Mouse (Mus musculus) myocyte (in vitro differentiated cells): ENCODE measurements around the gene Wdr48.

Experiments
- E2F4 ChIP-seq: IDR thresholded peaks from one replicate; pipeline ENCODE4 v1.6.1; 2011; ENCODE audit warnings: mild to moderate bottlenecking, control low read depth, moderate library complexity; ENCODE audit not compliant: insufficient read depth
- MAX ChIP-seq: IDR thresholded peaks from one replicate; pipeline ENCODE4 v1.6.1; 2011; ENCODE audit warnings: low read depth, mild to moderate bottlenecking, control low read depth
- MYOG ChIP-seq, 3 experiments: IDR thresholded peaks; one replicate each; pipeline ENCODE4 v1.6.1; 2011; ENCODE audit warnings: control low read depth in 2 of 3, low read depth in 2 of 3, mild to moderate bottlenecking in 2 of 3; ENCODE audit not compliant: insufficient read length in 2 of 3, control insufficient read depth in 1 of 3, insufficient read depth in 1 of 3
- POLR2A ChIP-seq: IDR thresholded peaks from one replicate; pipeline ENCODE4 v1.6.1; 2011; ENCODE audit warnings: low read depth, mild to moderate bottlenecking, control low read depth, moderate library complexity; ENCODE audit not compliant: insufficient read length
- POLR2AphosphoS2 ChIP-seq: IDR thresholded peaks from one replicate; pipeline ENCODE4 v1.6.1; 2011; ENCODE audit warnings: low read depth, control low read depth; ENCODE audit not compliant: insufficient read length
- REST ChIP-seq: IDR thresholded peaks from one replicate; pipeline ENCODE4 v1.6.1; 2011; ENCODE audit warnings: mild to moderate bottlenecking, control low read depth, moderate library complexity; ENCODE audit not compliant: insufficient read depth, insufficient read length
- SRF ChIP-seq: IDR thresholded peaks from one replicate; pipeline ENCODE4 v1.6.1; 2011; ENCODE audit warnings: low read depth; ENCODE audit not compliant: control insufficient read depth, insufficient read length
- TCF12 ChIP-seq: IDR thresholded peaks from one replicate; pipeline ENCODE4 v1.6.1; 2011; ENCODE audit warnings: mild to moderate bottlenecking, control low read depth; ENCODE audit not compliant: poor library complexity, insufficient read depth, severe bottlenecking
- TCF3 ChIP-seq: IDR thresholded peaks from one replicate; pipeline ENCODE4 v1.6.1; 2011; ENCODE audit warnings: low read depth, control low read depth; ENCODE audit not compliant: insufficient read length
- USF1 ChIP-seq: IDR thresholded peaks from one replicate; pipeline ENCODE4 v1.6.1; 2011; ENCODE audit warnings: low read depth, mild to moderate bottlenecking, control low read depth, moderate library complexity

GRCm38 (mm10) chr9:119964206-119964605 is 69.5 kb downstream of the Wdr48 start:
- TF ChIP-seq MAX (no peak), POLR2A (no peak), MYOG (IDR thresholded peaks at IDR 0.05; ENCODE audit: control insufficient read depth in 1 of 3, insufficient read depth in 1 of 3, insufficient read length in 2 of 3, low read depth in 2 of 3) (no peak), SRF (no peak), E2F4 (no peak), REST (no peak), TCF12 (no peak), USF1 (no peak), POLR2AphosphoS2 (no peak), TCF3 (no peak)
